Mouse (Mus musculus) hindbrain, embryonic 14.5 days (tissue): Measurements from ENCODE around the gene Kif1b. TPM values are rescaled to one million over a fixed set of nuclear protein-coding genes. Genes with fewer than 3 reads are reported as not detected.

Source experiments
- ATAC-seq: fragments of 200-750 bp; cut with Nextera tagmentation; 2 replicates; pipeline ENCODE4 v1.8.0; 2017; ENCODE audit warnings: moderate number of reproducible peaks, mild to moderate bottlenecking, moderate TSS enrichment, moderate library complexity; ENCODE audit not compliant: low FRiP score
- DNase-seq: peaks from one replicate; pipeline ENCODE4 v3.0.0-alpha.2; 2015; ENCODE audit warnings: low spot score
- H3K27ac ChIP-seq: fragments of 300-500 bp; sonication (generic); 2 replicates; pipeline ENCODE4 v1.5.1; 2014; ENCODE audit warnings: mild to moderate bottlenecking, moderate library complexity
- H3K27me3 ChIP-seq: fragments of 300-500 bp; sonication (generic); 2 replicates; pipeline ENCODE4 v1.6.1; 2014; ENCODE audit warnings: mild to moderate bottlenecking, low read length, mixed read lengths; ENCODE audit not compliant: control insufficient read depth, insufficient read depth
- H3K36me3 ChIP-seq: fragments of 300-500 bp; sonication (generic); replicated peaks from 2 replicates; pipeline ENCODE4 v1.6.1; 2014; ENCODE audit not compliant: control insufficient read depth, insufficient read depth
- H3K4me1 ChIP-seq: fragments of 300-500 bp; sonication (generic); replicated peaks from 2 replicates; pipeline ENCODE4 v1.6.1; 2014; ENCODE audit warnings: antibody characterized with exemption, low read length, mixed read lengths; ENCODE audit not compliant: control insufficient read depth, insufficient read depth
- H3K4me2 ChIP-seq: fragments of 300-500 bp; sonication (generic); replicated peaks from 2 replicates; pipeline ENCODE4 v1.6.1; 2014; ENCODE audit warnings: mild to moderate bottlenecking, moderate library complexity
- H3K4me3 ChIP-seq: fragments of 300-500 bp; sonication (generic); replicated peaks from 2 replicates; pipeline ENCODE4 v1.5.1; 2014; ENCODE audit warnings: mild to moderate bottlenecking, low read length
- H3K9ac ChIP-seq: fragments of 300-500 bp; sonication (generic); 2 replicates; pipeline ENCODE4 v1.6.1; 2014
- H3K9me3 ChIP-seq: fragments of 300-500 bp; sonication (generic); 2 replicates; pipeline ENCODE4 v1.6.1; 2016; ENCODE audit warnings: low read length; ENCODE audit not compliant: control insufficient read depth
- WGBS: fragments of 180-500 bp; shearing (Covaris S2); extraction: QIAGEN DNeasy Blood & Tissue Kit; methylation state at CpG from one replicate; pipeline ENCODE4 v1.1.7; 2014; 5-methylcytosine and 5-hydroxymethylcytosine counted together
- polyA plus RNA-seq: library from polyadenylated mRNA; unstranded; fragments of >200 nt; fragmentation: Nextera tagmentation; extraction: Ambion mirVana; gene quantifications from 2 replicates; pipeline ENCODE4 v1.2.1, GENCODE M21; 2014

Kif1b gene
- polyA plus RNA-seq, 1 experiment from 2014 or later = 188 TPM

- H3K4me2 ChIP-seq = no peak overlapping the region
- H3K9ac ChIP-seq = no peak overlapping the region
- peaks cover 94% of the 10 kb centered on the region for H3K36me3 ChIP-seq
- H3K4me3 ChIP-seq = no peak overlapping the region
- no peak for ATAC-seq
- no peaks in the 10 kb centered on the region for H3K4me1 ChIP-seq
- H3K9me3 ChIP-seq = no peaks in the 10 kb centered on the region
- H3K27ac ChIP-seq = no peak overlapping the region
- no peak for DNase-seq
- WGBS = 94% methylated on average over 9 of the region's 9 CpGs
- no peaks in the 10 kb centered on the region for H3K27me3 ChIP-seq
Observed at GRCm38 (mm10) chr4:149337353-149337752, 29.9 kb upstream of the Kif1b start.

- Histone ChIP-seq H3K4me2 (no peak overlapping the region), H3K9me3 (no peaks in the 10 kb centered on the region), H3K4me3 (no peak overlapping the region), H3K27me3 (no peaks in the 10 kb centered on the region), H3K9ac (no peak overlapping the region), H3K4me1 (no peaks in the 10 kb centered on the region), H3K36me3 (peaks cover 92% of the 10 kb centered on the region), H3K27ac (no peak overlapping the region)
- DNase-seq = no peak
- WGBS = 94% methylated on average over 7 of the region's 7 CpGs
- ATAC-seq = no peak
Observed at GRCm38 (mm10) chr4:149336302-149336701, 28.8 kb upstream of the Kif1b start.

GRCm38 (mm10) chr4:149334881-149335280, 27.4 kb upstream of the Kif1b start:
- no peaks in the 10 kb centered on the region for H3K4me1 ChIP-seq
- DNase-seq (no peak), ATAC-seq (no peak)
- H3K4me3 ChIP-seq = no peak overlapping the region
- H3K27ac ChIP-seq = no peak overlapping the region
- no peak overlapping the region for H3K9ac ChIP-seq
- H3K9me3 ChIP-seq = no peaks in the 10 kb centered on the region
- peaks cover 97% of the 10 kb centered on the region for H3K36me3 ChIP-seq
- H3K4me2 ChIP-seq = no peak overlapping the region
- H3K27me3 ChIP-seq = no peaks in the 10 kb centered on the region
- WGBS = 94% methylated on average over 11 of the region's 11 CpGs

- Histone ChIP-seq H3K9ac (no peak overlapping the region), H3K4me3 (no peak overlapping the region), H3K27ac (no peak overlapping the region), H3K36me3 (peaks cover 96% of the 10 kb centered on the region), H3K27me3 (no peaks in the 10 kb centered on the region), H3K9me3 (no peaks in the 10 kb centered on the region), H3K4me1 (no peaks in the 10 kb centered on the region), H3K4me2 (no peak overlapping the region)
- DNase-seq = no peak
- ATAC-seq = no peak
- WGBS = 90% methylated on average over 7 of the region's 7 CpGs
Observed at GRCm38 (mm10) chr4:149332726-149333125, 25.2 kb upstream of the Kif1b start.

- Histone ChIP-seq H3K36me3 (peaks cover 81% of the 10 kb centered on the region), H3K9ac (no peak overlapping the region)
- no peak for ATAC-seq
Observed at GRCm38 (mm10) chr4:149330495-149330894, 23.0 kb upstream of the Kif1b start.

GRCm38 (mm10) chr4:149328735-149329134, 21.2 kb upstream of the Kif1b start:
- no peak for DNase-seq
- H3K9me3 ChIP-seq = no peaks in the 10 kb centered on the region
- peaks cover 63% of the 10 kb centered on the region for H3K36me3 ChIP-seq
- H3K4me1 ChIP-seq = no peaks in the 10 kb centered on the region
- no peak overlapping the region for H3K4me3 ChIP-seq
- no peak overlapping the region for H3K9ac ChIP-seq
- 89% methylated on average over 4 of the region's 4 CpGs for WGBS
- H3K27me3 ChIP-seq = no peaks in the 10 kb centered on the region
- no peak for ATAC-seq
- H3K27ac ChIP-seq = no peak overlapping the region
- no peak overlapping the region for H3K4me2 ChIP-seq

More at GRCm38 (mm10) chr4:149330495-149330894, 23.0 kb upstream of the Kif1b start:
- no peaks in the 10 kb centered on the region for H3K4me1 ChIP-seq
- no peak overlapping the region for H3K4me2 ChIP-seq
- H3K4me3 ChIP-seq = no peak overlapping the region
- H3K9me3 ChIP-seq = no peaks in the 10 kb centered on the region
- H3K27me3 ChIP-seq = no peaks in the 10 kb centered on the region
- H3K27ac ChIP-seq = no peak overlapping the region
- WGBS = 95% methylated on average over 5 of the region's 5 CpGs
- DNase-seq = no peak

- H3K4me3 ChIP-seq = no peak overlapping the region
- H3K4me2 ChIP-seq = no peak overlapping the region
- no peak overlapping the region for H3K27ac ChIP-seq
- 93% methylated on average over 7 of the region's 7 CpGs for WGBS
- no peak overlapping the region for H3K9ac ChIP-seq
- peaks cover 49% of the 10 kb centered on the region for H3K36me3 ChIP-seq
- no peaks in the 10 kb centered on the region for H3K27me3 ChIP-seq
- DNase-seq (no peak), ATAC-seq (no peak)
- H3K9me3 ChIP-seq = no peaks in the 10 kb centered on the region
- no peaks in the 10 kb centered on the region for H3K4me1 ChIP-seq
Observed at GRCm38 (mm10) chr4:149327281-149327680, 19.8 kb upstream of the Kif1b start.

GRCm38 (mm10) chr4:149325411-149326162, 18.1 kb upstream of the Kif1b start:
- WGBS = 93% methylated on average over 10 of the region's 10 CpGs
- H3K4me3 ChIP-seq = no peak overlapping the region

GRCm38 (mm10) chr4:149323730-149324129, 16.2 kb upstream of the Kif1b start:
- no peak overlapping the region for H3K27ac ChIP-seq
- H3K9me3 ChIP-seq = no peaks in the 10 kb centered on the region
- H3K4me3 ChIP-seq = no peak overlapping the region
- peaks cover 15% of the 10 kb centered on the region for H3K36me3 ChIP-seq
- 88% methylated on average over 16 of the region's 16 CpGs for WGBS
- H3K27me3 ChIP-seq = no peaks in the 10 kb centered on the region
- no peak overlapping the region for H3K9ac ChIP-seq
- DNase-seq (no peak), ATAC-seq (no peak)
- no peaks in the 10 kb centered on the region for H3K4me1 ChIP-seq
- no peak overlapping the region for H3K4me2 ChIP-seq

More at GRCm38 (mm10) chr4:149325411-149326162, 18.1 kb upstream of the Kif1b start:
- DNase-seq = no peak
- Histone ChIP-seq H3K9ac (no peak overlapping the region), H3K27me3 (no peaks in the 10 kb centered on the region), H3K9me3 (no peaks in the 10 kb centered on the region), H3K27ac (no peak overlapping the region), H3K4me2 (no peak overlapping the region), H3K4me1 (no peaks in the 10 kb centered on the region), H3K36me3 (peaks cover 34% of the 10 kb centered on the region)
- ATAC-seq = no peak
